Mouse (Mus musculus): ENCODE data around the gene Ccl4. TPM values are rescaled to one million over a fixed set of nuclear protein-coding genes. Genes with fewer than 3 reads are reported as not detected.

The Ccl4 gene
- polyA plus RNA-seq (2012; rRNA removed): 0.13 and 0.21 TPM in 2 replicates

GRCm38 (mm10) chr11:83662204-83662603, at the start of gene Ccl4:
Ccl4 (plus strand) TSS chr11:83662584.

GRCm38 (mm10) chr11:83645521-83645920, 16.9 kb upstream of the Ccl4 start, which contains the start of gene Rpl9-ps1:
Rpl9-ps1 (minus strand) TSS chr11:83645621.

GRCm38 (mm10) chr11:83649305-83649841, 13.0 kb upstream of the Ccl4 start, which contains the start of gene Ccl3:
Ccl3 (minus strand) TSS chr11:83649355.

DNA sequence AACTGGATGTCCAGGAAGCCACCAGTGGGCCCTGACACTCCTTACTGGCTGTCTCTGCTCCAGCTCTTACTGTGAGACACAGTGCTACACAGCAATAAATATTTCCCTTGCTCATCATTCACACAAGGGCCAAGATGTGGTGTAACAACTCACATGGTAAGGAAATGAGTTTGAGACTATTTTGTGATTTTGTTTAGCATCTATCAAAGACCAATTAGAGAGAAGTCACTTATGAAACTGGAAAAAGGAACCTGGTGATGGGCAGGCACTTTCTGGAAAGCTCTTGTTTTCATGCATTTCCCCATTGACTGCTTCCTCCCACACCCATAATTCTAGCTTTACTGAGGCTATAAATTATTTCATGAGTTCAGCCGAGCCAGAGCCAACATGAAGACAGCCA, 41.3 kb downstream of the Ccl4 start, which contains the start of gene Wfdc17:
TSS of gene Wfdc17 (plus strand) at position 287 of the 400 bp plus-strand sequence.

GRCm38 (mm10) chr11:83708715-83709114, 46.3 kb downstream of the Ccl4 start, which contains the start of gene Wfdc18:
Wfdc18 (plus strand) TSS chr11:83709015.

Other genes starting within 250 kb of the Ccl4 start
- 0.02 and 0.12 TPM in 2 replicates for gene Gas2l2, start 233.1 kb upstream of the Ccl4 start, polyA plus RNA-seq (2012; rRNA removed)
- 0.48 and 0.51 TPM in 2 replicates for gene 1700020L24Rik, start 224.9 kb upstream of the Ccl4 start, polyA plus RNA-seq (2012; rRNA removed)
- 3.6 and 4.1 TPM in 2 replicates for gene Mmp28, start 199.5 kb upstream of the Ccl4 start, polyA plus RNA-seq (2012; rRNA removed)
- 163 and 320 TPM in 2 replicates for gene Taf15, start 189.5 kb upstream of the Ccl4 start, polyA plus RNA-seq (2012; rRNA removed)
- gene Heatr9, start 140.4 kb upstream of the Ccl4 start, polyA plus RNA-seq (2012; rRNA removed): not detected in 2 replicates
- gene Ccl5, start 132.1 kb upstream of the Ccl4 start, polyA plus RNA-seq (2012; rRNA removed): not detected in 2 replicates
- 1.2 and 1.3 TPM in 2 replicates for gene Ccl9, start 83.9 kb upstream of the Ccl4 start, polyA plus RNA-seq (2012; rRNA removed)
- 0.65 and 1.3 TPM in 2 replicates for gene Ccl6, start 69.5 kb upstream of the Ccl4 start, polyA plus RNA-seq (2012; rRNA removed)
- not detected in 2 replicates for gene Rpl9-ps1, start 17.0 kb upstream of the Ccl4 start, polyA plus RNA-seq (2012; rRNA removed)
- 0.85 and 0.98 TPM in 2 replicates for gene Ccl3, start 13.2 kb upstream of the Ccl4 start, polyA plus RNA-seq (2012; rRNA removed)
- 0.34 and 0.48 TPM in 2 replicates for gene Wfdc17, start 41.4 kb downstream of the Ccl4 start, polyA plus RNA-seq (2012; rRNA removed)
- gene Wfdc18, start 46.4 kb downstream of the Ccl4 start, polyA plus RNA-seq (2012; rRNA removed): not detected in 2 replicates
- 0.20 and 0.46 TPM in 2 replicates for gene Wfdc21, start 84.4 kb downstream of the Ccl4 start, polyA plus RNA-seq (2012; rRNA removed)
- gene Heatr6, start 91.1 kb downstream of the Ccl4 start, polyA plus RNA-seq (2012; rRNA removed): 24.1 and 25.3 TPM in 2 replicates
- gene Hnf1b, start 187.5 kb downstream of the Ccl4 start, polyA plus RNA-seq (2012; rRNA removed): 0.07 and 0.37 TPM in 2 replicates

Measured in central nervous system, embryonic 11.5 days (tissue).